Mouse (Mus musculus): ENCODE data around the gene Fbxw7.

GRCm38 (mm10) chr3:84820654-84821201, 5.7 kb downstream of the Fbxw7 start:
- no peak for TF ChIP-seq EP300 (IDR thresholded peaks at IDR 0.05; ENCODE audit: low read depth)
- TF ChIP-seq CTCF (IDR thresholded peaks at IDR 0.05; ENCODE audit: low read depth) = no peak
